Mouse (Mus musculus): ENCODE measurements around the gene Appl2. TPM values are rescaled to one million over a fixed set of nuclear protein-coding genes. Genes with fewer than 3 reads are reported as not detected.

Appl2 gene
- 10 to 100 TPM in 1 of 2 experiments, 1 to 10 TPM in 1; 2.1 to 41.6 TPM for polyA plus RNA-seq (2012; fragmentation: generic; extraction: Trizol)

GRCm38 (mm10) chr10:83648131-83649020, at the start of gene Appl2:
Appl2 (minus strand) TSS chr10:83648738.

Other genes with a start within 250 kb of the Appl2 start
- gene Aldh1l2, start 114.6 kb downstream of the Appl2 start, polyA plus RNA-seq (2012; fragmentation: generic; extraction: Trizol), result 1 to 10 TPM in 1 of 2 experiments, under 1 TPM in 1; 0.42 to 2.7 TPM
- gene Washc4, start 105.0 kb downstream of the Appl2 start, polyA plus RNA-seq (2012; fragmentation: generic; extraction: Trizol), result 1 to 10 TPM in 1 of 2 experiments, under 1 TPM in 1; 0.41 to 2.8 TPM
- gene 1500009L16Rik, start 74.1 kb upstream of the Appl2 start, polyA plus RNA-seq (2012; fragmentation: generic; extraction: Trizol), result under 1 TPM; 0.08 to 0.14 TPM